Mouse (Mus musculus) megakaryocyte, embryonic 14.5 days (primary cell): Measurements from ENCODE around the gene Igfbp1. TPM values are rescaled to one million over a fixed set of nuclear protein-coding genes. Genes with fewer than 3 reads are reported as not detected.

Experiments used
- H3K27me3 ChIP-seq: replicated peaks from 2 replicates; pipeline ENCODE3; 2012; ENCODE audit warnings: inconsistent platforms
- H3K36me3 ChIP-seq: replicated peaks from 2 replicates; pipeline ENCODE3; 2012; ENCODE audit warnings: low read length, inconsistent platforms, mixed read lengths
- H3K4me1 ChIP-seq: 2 replicates; pipeline ENCODE4 v1.6.1; 2012; ENCODE audit warnings: inconsistent platforms
- H3K4me3 ChIP-seq: replicated peaks from 2 replicates; pipeline ENCODE3; 2012; ENCODE audit warnings: moderate library complexity, mild to moderate bottlenecking, inconsistent platforms
- H3K9me3 ChIP-seq: 2 replicates; pipeline ENCODE4 v1.6.1; 2012; ENCODE audit warnings: inconsistent platforms
- FLI1 ChIP-seq: IDR thresholded peaks from 2 replicates; pipeline ENCODE4 v1.6.1; 2012; ENCODE audit warnings: low read length, inconsistent platforms, mixed read lengths
- GATA1 ChIP-seq: IDR thresholded peaks from 3 replicates; pipeline ENCODE4 v1.6.1; 2012; ENCODE audit warnings: mixed read lengths, low read length, inconsistent platforms, borderline replicate concordance
- polyA plus RNA-seq: library from polyadenylated mRNA; stranded (reverse); fragments of >175 nt; gene quantifications from 2 replicates; pipeline ENCODE4 v1.2.3, GENCODE M21; 2012; ENCODE audit warnings: low replicate concordance; ENCODE audit not compliant: insufficient read depth

Gene Igfbp1
- not detected in 2 replicates for polyA plus RNA-seq

- TF ChIP-seq GATA1 (no peak), FLI1 (no peak)
- H3K36me3 ChIP-seq, result no peaks in the 10 kb centered on the region
- peak within 1 kb of the TSS; percentile 40 for H3K4me3 ChIP-seq
- peaks cover 14% of the 10 kb centered on the region for H3K9me3 ChIP-seq
- no peaks in the 10 kb centered on the region for H3K4me1 ChIP-seq
- no peaks in the 10 kb centered on the region for H3K27me3 ChIP-seq
Measured at GRCm38 (mm10) chr11:7197491-7197941, at the start of gene Igfbp1. Gene Igfbp1, plus strand, starts transcription at chr11:7197782.

GRCm38 (mm10) chr11:7147945-7148344 is 49.6 kb upstream of the Igfbp1 start:
- Histone ChIP-seq H3K27me3 (no peaks in the 10 kb centered on the region), H3K36me3 (no peaks in the 10 kb centered on the region), H3K9me3 (peaks cover 20% of the 10 kb centered on the region; the same call in 1 of the 2 replicates), H3K4me1 (no peaks in the 10 kb centered on the region), H3K4me3 (no peak overlapping the region)
- no peak for TF ChIP-seq FLI1
- no peak for TF ChIP-seq GATA1

GRCm38 (mm10) chr11:7149471-7149870 is 48.1 kb upstream of the Igfbp1 start:
- Histone ChIP-seq H3K27me3 (no peaks in the 10 kb centered on the region), H3K36me3 (no peaks in the 10 kb centered on the region), H3K4me3 (no peak overlapping the region), H3K4me1 (no peaks in the 10 kb centered on the region), H3K9me3 (peaks cover 20% of the 10 kb centered on the region; the same call in 1 of the 2 replicates)
- TF ChIP-seq GATA1, result no peak
- no peak for TF ChIP-seq FLI1

GRCm38 (mm10) chr11:7150511-7150910 is 47.1 kb upstream of the Igfbp1 start:
- Histone ChIP-seq H3K4me3 (no peak overlapping the region), H3K27me3 (no peaks in the 10 kb centered on the region), H3K4me1 (no peaks in the 10 kb centered on the region), H3K36me3 (no peaks in the 10 kb centered on the region), H3K9me3 (peaks cover 20% of the 10 kb centered on the region; the same call in 1 of the 2 replicates)
- TF ChIP-seq GATA1 (no peak), FLI1 (no peak)

GRCm38 (mm10) chr11:7152371-7152770 is 45.2 kb upstream of the Igfbp1 start:
- no peaks in the 10 kb centered on the region for H3K27me3 ChIP-seq
- H3K36me3 ChIP-seq, result no peaks in the 10 kb centered on the region
- no peaks in the 10 kb centered on the region for H3K4me1 ChIP-seq
- no peak overlapping the region for H3K4me3 ChIP-seq
- TF ChIP-seq GATA1, result no peak
- no peak for TF ChIP-seq FLI1
- peaks cover 20% of the 10 kb centered on the region; the same call in 1 of the 2 replicates for H3K9me3 ChIP-seq

- H3K27me3 ChIP-seq, result no peaks in the 10 kb centered on the region
- TF ChIP-seq GATA1, result no peak
- no peak for TF ChIP-seq FLI1
- H3K9me3 ChIP-seq, result peaks cover 17% of the 10 kb centered on the region; the same call in 1 of the 2 replicates
Measured at GRCm38 (mm10) chr11:7153081-7153480, 44.5 kb upstream of the Igfbp1 start.

GRCm38 (mm10) chr11:7156427-7156826 is 41.2 kb upstream of the Igfbp1 start:
- Histone ChIP-seq H3K9me3 (peaks cover 11% of the 10 kb centered on the region; the same call in 1 of the 2 replicates), H3K27me3 (no peaks in the 10 kb centered on the region), H3K36me3 (no peaks in the 10 kb centered on the region), H3K4me1 (peaks cover 3% of the 10 kb centered on the region; the same call in 1 of the 2 replicates), H3K4me3 (no peak overlapping the region)
- TF ChIP-seq FLI1, result no peak
- no peak for TF ChIP-seq GATA1

More at GRCm38 (mm10) chr11:7153081-7153480, 44.5 kb upstream of the Igfbp1 start:
- H3K4me3 ChIP-seq, result no peak overlapping the region
- H3K36me3 ChIP-seq, result no peaks in the 10 kb centered on the region
- H3K4me1 ChIP-seq, result no peaks in the 10 kb centered on the region

- H3K27me3 ChIP-seq, result no peaks in the 10 kb centered on the region
- no peaks in the 10 kb centered on the region for H3K36me3 ChIP-seq
- no peaks in the 10 kb centered on the region for H3K9me3 ChIP-seq
- peaks cover 3% of the 10 kb centered on the region; the same call in 1 of the 2 replicates for H3K4me1 ChIP-seq
- no peak for TF ChIP-seq FLI1
- no peak for TF ChIP-seq GATA1
- H3K4me3 ChIP-seq, result no peak overlapping the region
Measured at GRCm38 (mm10) chr11:7158196-7158595, 39.4 kb upstream of the Igfbp1 start.

GRCm38 (mm10) chr11:7160146-7160545 is 37.4 kb upstream of the Igfbp1 start:
- peaks cover 3% of the 10 kb centered on the region; the same call in 1 of the 2 replicates for H3K4me1 ChIP-seq
- peak overlapping the region; percentile 21 for H3K4me3 ChIP-seq
- no peaks in the 10 kb centered on the region for H3K27me3 ChIP-seq
- H3K9me3 ChIP-seq, result no peaks in the 10 kb centered on the region
- no peaks in the 10 kb centered on the region for H3K36me3 ChIP-seq
- TF ChIP-seq FLI1 (no peak), GATA1 (no peak)

- Histone ChIP-seq H3K36me3 (no peaks in the 10 kb centered on the region), H3K4me1 (peaks cover 3% of the 10 kb centered on the region; the same call in 1 of the 2 replicates), H3K9me3 (no peaks in the 10 kb centered on the region), H3K4me3 (no peak overlapping the region), H3K27me3 (no peaks in the 10 kb centered on the region)
- TF ChIP-seq FLI1, result no peak
- TF ChIP-seq GATA1, result no peak
Measured at GRCm38 (mm10) chr11:7160637-7161101, 36.9 kb upstream of the Igfbp1 start.
